Comparison of ENCODE assay signal across 8 mouse cellular contexts in genomic region chr4:140910661-140911310, GRCm38 (mm10). TPM values are rescaled to one million over a fixed set of nuclear protein-coding genes. Genes with fewer than 3 reads are reported as not detected.
A peak's percentile ranks its signal among the peaks of the same experiment; 100 is the strongest.
DNase-seq lines count a peak whose midpoint lies in the region; ATAC-seq and TF ChIP-seq lines count a peak whose summit lies in the region.

No protein-coding gene starts in this region.

- 31% methylated on average over 17 of the region's 17 CpGs for WGBS in heart, adult 2 months

- intact Hi-C loops in heart, postnatal 25 days (cut with DNase I) = no loop called here
- intact Hi-C loops in heart, adult 2 months (cut with DNase I) = no loop called here

- peak; percentile 57 to 72 for DNase-seq in heart, adult 18-20 months
- no peak for DNase-seq in heart, postnatal 25 days (ENCODE audit: low spot score)
- peak; percentile 9 for DNase-seq in NIH3T3 (ENCODE audit: low read depth)
- DNase-seq in heart, adult 2 months = peak in 1 of 2 experiments; percentile 67
- peak; percentile 25 to 36 for DNase-seq in kidney, postnatal 4 days
- no peak for DNase-seq in left cerebral cortex, adult 11 months (ENCODE audit: low spot score)
- no peak for DNase-seq in spleen, adult 12 weeks (ENCODE audit: low spot score)

- no peak for ATAC-seq in CD4-positive, CD25-positive, alpha-beta regulatory T cell, adult 4 months

- H3K79me2 ChIP-seq in heart, adult 2 months (replicated peaks; ENCODE audit: control insufficient read depth, insufficient read depth, low read length) = no peaks in the 10 kb centered on the region

- peak; percentile 47; the same call in 1 of the 2 replicates for TF ChIP-seq EP300 in heart, adult 2 months (IDR thresholded peaks at IDR 0.05; ENCODE audit: insufficient read depth, low read depth, low read length)

- H3K27ac ChIP-seq in heart, adult 2 months = no peak overlapping the region

- no peak overlapping the region for H3K4me3 ChIP-seq in heart, adult 2 months

- peaks cover 1% of the 10 kb centered on the region; the same call in 1 of the 2 replicates for H3K4me1 ChIP-seq in heart, adult 2 months (ENCODE audit: control insufficient read depth, insufficient read depth, low read length)

- TF ChIP-seq CTCF in heart, adult 2 months (IDR thresholded peaks at IDR 0.05) = no peak

- no peaks in the 10 kb centered on the region for H3K36me3 ChIP-seq in heart, adult 2 months (ENCODE audit: control insufficient read depth, insufficient read depth, low read length)

- no peaks in the 10 kb centered on the region for H3K27me3 ChIP-seq in heart, adult 2 months (ENCODE audit: control insufficient read depth, insufficient read depth, low read length)

- no peak for TF ChIP-seq POLR2A in heart, adult 2 months (IDR thresholded peaks at IDR 0.05; ENCODE audit: insufficient read depth, low read depth, low read length)

- H3K9ac ChIP-seq in heart, adult 2 months (ENCODE audit: low read depth, low read length) = no peak overlapping the region

RNA-seq across cellular contexts. Expression of gene Padi2, which starts 4.6 kb away (rescaled TPM):
- total RNA-seq in heart, adult 18-20 months (2021) = 1 to 10 TPM in 1 of 2 experiments, under 1 TPM in 1; 0.97 to 1.4 TPM
- total RNA-seq in heart, postnatal 25 days (2021) = under 1 TPM; 0.42 to 0.81 TPM
- total RNA-seq in heart, adult 2 months (2021) = under 1 TPM; 0.31 to 0.96 TPM
- polyA plus RNA-seq in heart, adult 2 months (2012; rRNA removed) = 1.3 and 1.4 TPM in 2 replicates
- polyA plus RNA-seq in CD4-positive, CD25-positive, alpha-beta regulatory T cell, adult 4 months (2017; shearing (Covaris generic)) = 10 to 100 TPM; 11.4 to 13.8 TPM

RNA-seq across cellular contexts. Expression of gene Sdhb, which starts 50.2 kb away (rescaled TPM):
- total RNA-seq in heart, adult 18-20 months (2021) = 1,000 to 10,000 TPM; 1,306 to 1,387 TPM
- total RNA-seq in heart, postnatal 25 days (2021) = 1,000 to 10,000 TPM; 1,213 to 1,269 TPM
- total RNA-seq in heart, adult 2 months (2021) = 1,000 to 10,000 TPM; 1,126 to 1,344 TPM
- 1,030 and 1,505 TPM in 2 replicates for polyA plus RNA-seq in heart, adult 2 months (2012; rRNA removed)
- polyA plus RNA-seq in CD4-positive, CD25-positive, alpha-beta regulatory T cell, adult 4 months (2017; shearing (Covaris generic)) = 100 to 1,000 TPM; 250 to 293 TPM

Comparison
In these comparisons a context has a peak if more than half of its experiments do, and no peak if none do; other contexts are left out.
1. DNase-seq: peak in heart, adult 18-20 months (2 of 2), NIH3T3 (single experiment) and kidney, postnatal 4 days (2 of 2); none in heart, postnatal 25 days (single experiment), left cerebral cortex, adult 11 months (single experiment) and spleen, adult 12 weeks (single experiment).